9 mouse cellular contexts compared by ENCODE assay signal in genomic region chr13:15466496-15466895, GRCm38 (mm10). TPM values are rescaled to one million over a fixed set of nuclear protein-coding genes. Genes with fewer than 3 reads are reported as not detected.
DNase-seq lines count a peak whose midpoint lies in the region; ATAC-seq and TF ChIP-seq lines count a peak whose summit lies in the region.
"Had no signal": no experiment of that assay in that cellular context is flagged by ENCODE, and none has a peak within 500 bp of the region (broad histone marks: within the 10 kb centered on the region; RNA-seq: fewer than 3 reads in every experiment).

No protein-coding gene starts in this region.

- H3K4me3 ChIP-seq in neural tube, embryonic 11.5 days (ENCODE audit: low read depth, low read length) = peak overlapping the region; percentile 15
- H3K4me3 ChIP-seq in forebrain, postnatal 0 days (ENCODE audit: low read depth, low read length) = no peak overlapping the region
- H3K4me3 ChIP-seq in midbrain, embryonic 11.5 days (ENCODE audit: low read depth, low read length) = peak overlapping the region; percentile 90

- WGBS in neural tube, embryonic 11.5 days = 21% methylated on average over 6 of the region's 6 CpGs
- WGBS in forebrain, postnatal 0 days = 26% methylated on average over 6 of the region's 6 CpGs
- 12% methylated on average over 6 of the region's 6 CpGs for WGBS in midbrain, embryonic 11.5 days

- no peak for TF ChIP-seq CTCF in forebrain, postnatal 0 days (IDR thresholded peaks at IDR 0.05; ENCODE audit: low read depth)

- H3K36me3 ChIP-seq in neural tube, embryonic 11.5 days (ENCODE audit: control insufficient read depth, insufficient read depth, low read length) = no peaks in the 10 kb centered on the region
- no peaks in the 10 kb centered on the region for H3K36me3 ChIP-seq in forebrain, postnatal 0 days (ENCODE audit: insufficient read depth)
- no peaks in the 10 kb centered on the region for H3K36me3 ChIP-seq in midbrain, embryonic 11.5 days (ENCODE audit: control insufficient read depth, insufficient read depth, low read length)

- H3K9me3 ChIP-seq in neural tube, embryonic 11.5 days (ENCODE audit: control insufficient read depth, low read length) = no peaks in the 10 kb centered on the region
- H3K9me3 ChIP-seq in forebrain, postnatal 0 days (ENCODE audit: low read length) = no peaks in the 10 kb centered on the region
- no peaks in the 10 kb centered on the region for H3K9me3 ChIP-seq in midbrain, embryonic 11.5 days (ENCODE audit: control insufficient read depth, low read length)

- H3K27ac ChIP-seq in neural tube, embryonic 11.5 days (ENCODE audit: low read depth, low read length) = no peak overlapping the region
- no peak overlapping the region for H3K27ac ChIP-seq in forebrain, postnatal 0 days (ENCODE audit: low read depth, low read length)
- H3K27ac ChIP-seq in midbrain, embryonic 11.5 days (ENCODE audit: low read depth, low read length) = no peak overlapping the region; the same call in 1 of the 2 replicates
- H3K27ac ChIP-seq: macrophage had no signal

- DNase-seq in neural tube, embryonic 11.5 days (ENCODE audit: low spot score) = no peak
- DNase-seq in neural tube, embryonic 10.5 days (ENCODE audit: extremely low spot score, low spot score) = no peak
- no peak for DNase-seq in forebrain, postnatal 0 days
- DNase-seq in midbrain, embryonic 11.5 days (ENCODE audit: low spot score, missing footprints) = no peak
- no peak for DNase-seq in cerebellum, postnatal 14 days
- DNase-seq in cerebellum, adult 8-10 months = no peak
- DNase-seq: thymus, postnatal 36 days had no signal

- ATAC-seq in neural tube, embryonic 11.5 days (ENCODE audit: insufficient read depth, low FRiP score, low TSS enrichment) = no peak
- no peak for ATAC-seq in forebrain, postnatal 0 days
- ATAC-seq in midbrain, embryonic 11.5 days (ENCODE audit: low FRiP score) = no peak
- ATAC-seq in megakaryocyte progenitor cell, adult 5-6 weeks (replicated peaks; ENCODE audit: poor library complexity) = no peak

- no peak overlapping the region for H3K9ac ChIP-seq in neural tube, embryonic 11.5 days (ENCODE audit: low read length)
- no peak overlapping the region for H3K9ac ChIP-seq in forebrain, postnatal 0 days
- H3K9ac ChIP-seq in midbrain, embryonic 11.5 days (ENCODE audit: low read length) = peak overlapping the region; percentile 69

- H3K4me1 ChIP-seq in neural tube, embryonic 11.5 days (ENCODE audit: control insufficient read depth, insufficient read depth, low read length) = peaks cover 26% of the 10 kb centered on the region
- no peaks in the 10 kb centered on the region for H3K4me1 ChIP-seq in forebrain, postnatal 0 days (ENCODE audit: insufficient read depth)
- peaks cover 31% of the 10 kb centered on the region for H3K4me1 ChIP-seq in midbrain, embryonic 11.5 days (ENCODE audit: control insufficient read depth, insufficient read depth, low read length)

- H3K4me2 ChIP-seq in neural tube, embryonic 11.5 days (ENCODE audit: low read depth) = peak overlapping the region; percentile 72
- peak overlapping the region; percentile 4; the same call in 1 of the 2 replicates for H3K4me2 ChIP-seq in forebrain, postnatal 0 days (ENCODE audit: low read depth)
- H3K4me2 ChIP-seq in midbrain, embryonic 11.5 days = peak overlapping the region; percentile 71

- no peaks in the 10 kb centered on the region for H3K27me3 ChIP-seq in neural tube, embryonic 11.5 days (ENCODE audit: control insufficient read depth, insufficient read depth, low read length)
- H3K27me3 ChIP-seq in forebrain, postnatal 0 days (ENCODE audit: insufficient read depth, low read length) = peaks cover 12% of the 10 kb centered on the region
- H3K27me3 ChIP-seq in midbrain, embryonic 11.5 days (ENCODE audit: control insufficient read depth, insufficient read depth, low read length) = peaks cover 4% of the 10 kb centered on the region

RNA-seq across cellular contexts. Expression of gene Gli3, which starts 3.5 kb away (rescaled TPM):
- 32.3 and 35.4 TPM in 2 replicates for polyA plus RNA-seq in neural tube, embryonic 11.5 days (2014; fragmentation: Nextera tagmentation; extraction: Ambion mirVana)
- total RNA-seq in forebrain, postnatal 0 days (2014; rRNA removed) = 4.2 and 6.4 TPM in 2 replicates
- polyA plus RNA-seq in forebrain, postnatal 0 days (2015; fragmentation: Nextera tagmentation; extraction: Ambion mirVana) = 2.0 and 3.4 TPM in 2 replicates
- 36.4 and 41.5 TPM in 2 replicates for polyA plus RNA-seq in midbrain, embryonic 11.5 days (2014; fragmentation: Nextera tagmentation; extraction: Ambion mirVana)
- 0.02 and 0.25 TPM in 2 replicates for total RNA-seq in megakaryocyte progenitor cell, adult 5-6 weeks (2015)
- 0.14 and 0.71 TPM in 2 replicates for total RNA-seq in megakaryocyte progenitor cell, adult 5-6 weeks (2017)
- polyA plus RNA-seq: macrophage had no signal

Comparison
In these comparisons a context has a peak if more than half of its experiments do, and no peak if none do; other contexts are left out.
1. H3K4me2 ChIP-seq: peak in every context shown above with its lines; median percentile 72 in neural tube, embryonic 11.5 days; 71 in midbrain, embryonic 11.5 days; 4 in forebrain, postnatal 0 days.